Mouse (Mus musculus) layer of hippocampus, adult 2 months (tissue): ENCODE measurements around the gene Trim44. TPM values are rescaled to one million over a fixed set of nuclear protein-coding genes. Genes with fewer than 3 reads are reported as not detected.

Experiments
- DNase-seq, 2 experiments: peaks; one replicate each; pipeline ENCODE4 v3.0.0; 2022; ENCODE audit warnings: low spot score in 2 of 2
- H3K27ac ChIP-seq: fragments of 200-600 bp; 2 replicates; pipeline ENCODE4 v1.8.1; 2022
- H3K4me3 ChIP-seq: fragments of 200-600 bp; 2 replicates; pipeline ENCODE4 v1.8.1; 2022; ENCODE audit warnings: mild to moderate bottlenecking
- CTCF ChIP-seq: fragments of 200-600 bp; conservative IDR thresholded peaks from 2 replicates; pipeline ENCODE4 v1.8.1; 2022; ENCODE audit warnings: antibody characterized with exemption, mild to moderate bottlenecking, moderate library complexity
- total RNA-seq, 2 experiments: library from RNA; stranded (reverse); gene quantifications; 2 replicates each; pipeline ENCODE4 v1.2.3; 2021

Trim44 gene
- total RNA-seq, 2 experiments from 2014 or later, result 169 to 171 TPM

GRCm38 (mm10) chr2:102400605-102401351, 6.8 kb downstream of the Trim44 start:
- TF ChIP-seq CTCF, result no peak
- Histone ChIP-seq H3K4me3 (peak overlapping the region; percentile 79), H3K27ac (peak overlapping the region; percentile 98)
- peak; percentile 87 to 91 for DNase-seq

- no peak for TF ChIP-seq CTCF
- Histone ChIP-seq H3K27ac (peak overlapping the region; percentile 98), H3K4me3 (peak overlapping the region; percentile 79)
- DNase-seq, result no peak
Observed at GRCm38 (mm10) chr2:102399864-102400604, 7.6 kb downstream of the Trim44 start.

DNA sequence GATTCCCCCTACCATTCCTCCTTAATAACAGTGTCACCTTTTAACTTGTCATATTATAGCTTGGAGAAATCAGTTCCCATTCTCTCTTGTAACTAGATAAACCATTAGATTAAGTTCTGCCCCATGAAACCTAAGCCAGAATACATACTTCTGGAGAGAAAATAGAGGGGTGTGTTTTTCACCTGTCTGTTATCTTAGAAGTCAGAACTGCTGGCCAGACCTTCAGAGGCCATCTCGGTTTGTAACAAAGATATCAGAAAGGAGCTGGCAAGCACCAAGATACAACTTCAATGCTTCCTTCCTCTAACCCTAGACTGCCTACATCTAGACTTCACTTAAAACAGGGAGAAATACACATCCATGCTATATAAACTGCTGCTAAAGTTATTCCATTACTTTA, 11.1 kb downstream of the Trim44 start:
- TF ChIP-seq CTCF, result no peak
- H3K4me3 ChIP-seq, result no peak overlapping the region
- DNase-seq, result no peak
- H3K27ac ChIP-seq, result no peak overlapping the region

GRCm38 (mm10) chr2:102393457-102393856, 14.2 kb downstream of the Trim44 start:
- Histone ChIP-seq H3K27ac (no peak overlapping the region), H3K4me3 (no peak overlapping the region)
- no peak for DNase-seq
- no peak for TF ChIP-seq CTCF

GRCm38 (mm10) chr2:102385328-102385902, 22.2 kb downstream of the Trim44 start:
- DNase-seq, result no peak
- no peak overlapping the region for H3K4me3 ChIP-seq
- no peak overlapping the region for H3K27ac ChIP-seq
- no peak for TF ChIP-seq CTCF

DNA sequence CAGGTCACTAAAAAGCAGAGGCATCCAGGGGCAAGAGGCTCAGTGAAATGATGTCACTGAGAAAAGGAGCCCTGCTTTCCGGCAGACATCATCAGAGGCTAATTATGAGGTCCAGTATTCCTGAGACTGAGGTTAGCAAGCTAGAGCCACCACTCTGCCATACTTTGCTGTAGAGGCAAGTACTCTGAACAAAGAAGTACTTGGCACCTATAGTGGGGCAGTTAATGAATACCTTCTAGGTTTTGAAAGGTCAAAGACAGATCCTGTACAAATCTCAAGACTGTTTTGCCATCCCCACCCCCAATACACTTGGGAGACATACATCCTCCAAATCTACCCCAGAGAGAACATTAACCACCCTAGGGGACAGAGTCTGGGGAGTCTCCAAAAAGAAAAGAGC, 23.1 kb downstream of the Trim44 start:
- DNase-seq, result no peak
- Histone ChIP-seq H3K4me3 (no peak overlapping the region), H3K27ac (0 out of 2 replicates have a peak overlapping the region, but pooled peaks have one; percentile 28)
- no peak for TF ChIP-seq CTCF

GRCm38 (mm10) chr2:102384057-102384456, 23.6 kb downstream of the Trim44 start:
- DNase-seq, result no peak
- no peak overlapping the region for H3K4me3 ChIP-seq
- TF ChIP-seq CTCF, result no peak
- peak overlapping the region; percentile 28; the same call in 1 of the 2 replicates for H3K27ac ChIP-seq

GRCm38 (mm10) chr2:102383069-102383834, 24.4 kb downstream of the Trim44 start:
- Histone ChIP-seq H3K4me3 (no peak overlapping the region), H3K27ac (no peak overlapping the region; the same call in 1 of the 2 replicates)
- TF ChIP-seq CTCF, result no peak
- DNase-seq, result no peak

DNA sequence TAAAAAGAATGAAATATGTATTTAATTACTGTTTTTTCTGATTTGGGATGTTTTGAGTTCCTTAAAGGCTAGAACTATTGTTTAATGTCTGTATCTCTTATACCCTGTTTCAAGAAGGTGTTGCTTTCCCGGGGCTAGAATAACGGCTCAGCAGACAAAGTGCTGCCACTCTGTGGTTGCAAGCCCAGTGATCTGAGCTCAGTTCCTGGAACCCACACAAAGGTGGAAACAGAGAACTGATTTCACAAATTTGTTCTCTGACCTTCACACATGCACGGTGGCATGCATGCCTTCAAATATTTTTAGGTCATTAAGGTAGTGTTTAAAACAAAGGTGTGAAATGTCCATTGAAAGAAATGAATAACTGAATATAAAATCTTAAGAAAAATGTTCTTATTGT, 25.1 kb downstream of the Trim44 start:
- peak; percentile 57 for TF ChIP-seq CTCF
- Histone ChIP-seq H3K4me3 (no peak overlapping the region), H3K27ac (no peak overlapping the region)
- DNase-seq, result no peak

DNA sequence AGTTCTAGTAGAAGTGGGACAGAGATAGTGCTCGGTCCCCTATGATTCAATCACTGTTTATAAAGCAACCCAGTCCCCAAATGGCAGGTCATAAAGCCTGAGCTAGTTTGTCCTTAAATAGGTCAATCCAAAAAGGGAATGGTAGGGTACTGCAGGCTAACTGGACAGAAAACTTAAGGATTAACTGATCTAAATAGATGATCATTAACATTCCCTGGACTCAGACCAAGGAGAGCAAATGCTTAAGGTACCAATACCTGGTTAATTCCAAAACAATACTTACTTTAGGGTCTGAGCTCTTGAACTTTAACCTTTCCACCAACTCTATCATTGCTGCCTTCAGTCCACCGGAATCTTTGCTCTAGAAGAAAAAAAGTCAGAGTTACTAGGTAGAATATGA, 27.0 kb downstream of the Trim44 start:
- DNase-seq, result no peak
- no peak for TF ChIP-seq CTCF
- no peak overlapping the region for H3K4me3 ChIP-seq
- H3K27ac ChIP-seq, result no peak overlapping the region

DNA sequence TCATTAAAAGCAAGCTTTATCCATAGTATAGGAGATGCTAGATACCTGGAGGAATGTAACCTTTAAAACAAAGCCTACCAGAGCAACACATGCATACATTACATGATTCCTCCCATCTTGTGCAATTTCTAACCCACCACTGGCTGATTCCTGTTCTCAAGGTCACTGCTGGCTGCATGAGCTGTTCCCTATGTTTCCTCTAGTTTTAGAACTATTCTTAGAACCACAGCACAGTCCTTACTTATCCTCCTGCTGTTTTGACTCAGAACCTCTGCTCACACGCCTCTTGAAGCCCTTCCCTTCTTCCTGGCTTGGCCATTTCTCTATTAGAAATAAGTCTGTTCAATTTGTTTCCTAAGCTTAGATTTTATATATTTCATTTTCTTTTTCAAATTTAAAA, 28.7 kb downstream of the Trim44 start:
- TF ChIP-seq CTCF, result no peak

DNA sequence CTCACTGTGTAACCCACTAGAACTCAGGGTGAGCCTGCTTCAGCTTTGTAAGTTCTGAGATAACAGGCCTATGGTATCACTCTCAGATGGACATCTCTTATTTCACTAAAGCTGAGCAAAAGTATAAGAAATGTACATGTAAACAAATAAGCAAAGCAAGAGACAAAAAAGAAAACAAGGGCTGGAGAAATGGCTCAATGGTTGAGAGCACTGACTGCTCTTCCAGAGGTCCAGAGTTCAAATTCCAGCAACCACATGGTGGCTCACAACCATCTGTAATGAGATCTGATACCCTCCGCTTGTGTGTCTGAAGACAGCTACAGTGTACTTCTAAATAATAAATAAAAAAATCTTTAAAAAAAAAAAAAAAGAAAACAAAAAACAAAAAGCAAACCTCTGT, 29.2 kb downstream of the Trim44 start:
- no peak overlapping the region for H3K4me3 ChIP-seq
- TF ChIP-seq CTCF, result no peak

More for the DNA sequence above, 28.7 kb downstream of the Trim44 start:
- no peak for DNase-seq
- Histone ChIP-seq H3K4me3 (no peak overlapping the region), H3K27ac (no peak overlapping the region)

GRCm38 (mm10) chr2:102377370-102377769, 30.3 kb downstream of the Trim44 start:
- Histone ChIP-seq H3K4me3 (no peak overlapping the region), H3K27ac (no peak overlapping the region)
- no peak for TF ChIP-seq CTCF
- no peak for DNase-seq

More for the DNA sequence above, 29.2 kb downstream of the Trim44 start:
- no peak for DNase-seq
- H3K27ac ChIP-seq, result no peak overlapping the region
